Mouse (Mus musculus) hindbrain, embryonic 15.5 days (tissue): Measurements from ENCODE around the gene Gm17622. TPM values are rescaled to one million over a fixed set of nuclear protein-coding genes. Genes with fewer than 3 reads are reported as not detected.

ENCODE experiments used
- ATAC-seq: fragments of 200-750 bp; cut with Nextera tagmentation; 2 replicates; pipeline ENCODE4 v1.8.0; 2017; ENCODE audit warnings: low read depth, moderate number of reproducible peaks, moderate TSS enrichment; ENCODE audit not compliant: low FRiP score
- H3K27ac ChIP-seq: fragments of 300-500 bp; sonication (generic); replicated peaks from 2 replicates; pipeline ENCODE4 v1.5.1; 2015; ENCODE audit warnings: mild to moderate bottlenecking, inconsistent platforms
- H3K27me3 ChIP-seq: fragments of 300-500 bp; sonication (generic); 2 replicates; pipeline ENCODE4 v1.6.1; 2015; ENCODE audit warnings: control low read depth, inconsistent platforms
- H3K36me3 ChIP-seq: fragments of 300-500 bp; sonication (generic); 2 replicates; pipeline ENCODE4 v1.6.1; 2015; ENCODE audit warnings: control low read depth, inconsistent platforms
- H3K4me1 ChIP-seq: fragments of 300-500 bp; sonication (generic); replicated peaks from 2 replicates; pipeline ENCODE4 v1.6.1; 2015; ENCODE audit warnings: control low read depth, inconsistent platforms
- H3K4me2 ChIP-seq: fragments of 300-500 bp; sonication (generic); 2 replicates; pipeline ENCODE4 v1.6.1; 2015; ENCODE audit warnings: moderate library complexity, mild to moderate bottlenecking, inconsistent platforms
- H3K4me3 ChIP-seq: fragments of 300-500 bp; sonication (generic); 2 replicates; pipeline ENCODE4 v1.5.1; 2015; ENCODE audit warnings: mild to moderate bottlenecking, inconsistent platforms
- H3K9ac ChIP-seq: fragments of 300-500 bp; sonication (generic); 2 replicates; pipeline ENCODE4 v1.6.1; 2015; ENCODE audit warnings: inconsistent platforms
- H3K9me3 ChIP-seq: fragments of 300-500 bp; sonication (generic); 2 replicates; pipeline ENCODE4 v1.6.1; 2016; ENCODE audit warnings: control low read depth, inconsistent platforms
- WGBS: fragments of 180-500 bp; shearing (Covaris S2); methylation state at CpG from one replicate; pipeline ENCODE4 v1.1.7; 2015; 5-methylcytosine and 5-hydroxymethylcytosine counted together
- polyA plus RNA-seq: library from polyadenylated mRNA; unstranded; fragments of >200 nt; fragmentation: Nextera tagmentation; extraction: Ambion mirVana; gene quantifications from 2 replicates; pipeline ENCODE4 v1.2.1, GENCODE M21; 2015

Gene Gm17622
- polyA plus RNA-seq, 1 experiment from 2014 or later, result not detected

GRCm38 (mm10) chr13:96536821-96537572, 46.5 kb downstream of the Gm17622 start:
- Histone ChIP-seq H3K36me3 (no peaks in the 10 kb centered on the region), H3K9me3 (no peaks in the 10 kb centered on the region), H3K4me1 (0 out of 2 replicates have a peak, but pooled peaks cover 3% of the 10 kb centered on the region), H3K4me3 (no peak overlapping the region), H3K27ac (no peak overlapping the region), H3K9ac (no peak overlapping the region), H3K27me3 (no peaks in the 10 kb centered on the region), H3K4me2 (no peak overlapping the region)
- ATAC-seq, result no peak
- WGBS, result 88% methylated on average over 5 of the region's 5 CpGs

GRCm38 (mm10) chr13:96538103-96538502, 47.6 kb downstream of the Gm17622 start:
- ATAC-seq, result no peak
- no peaks in the 10 kb centered on the region for H3K27me3 ChIP-seq
- H3K4me2 ChIP-seq, result no peak overlapping the region
- 88% methylated on average over 3 of the region's 3 CpGs for WGBS
- H3K9me3 ChIP-seq, result no peaks in the 10 kb centered on the region
- no peak overlapping the region for H3K9ac ChIP-seq
- 0 out of 2 replicates have a peak, but pooled peaks cover 3% of the 10 kb centered on the region for H3K4me1 ChIP-seq
- no peaks in the 10 kb centered on the region for H3K36me3 ChIP-seq
- no peak overlapping the region for H3K27ac ChIP-seq
- no peak overlapping the region for H3K4me3 ChIP-seq

Other genes starting within 250 kb of the Gm17622 start
- 18.7 and 19.5 TPM in 2 replicates for gene Poc5, start 102.4 kb upstream of the Gm17622 start, polyA plus RNA-seq
- gene Ankdd1b, start 19.5 kb upstream of the Gm17622 start, polyA plus RNA-seq, result not detected in 2 replicates
- gene Polk, start 51.8 kb downstream of the Gm17622 start, polyA plus RNA-seq, result 6.9 TPM in 2 replicates
- 8.4 and 9.1 TPM in 2 replicates for gene Col4a3bp, start 51.9 kb downstream of the Gm17622 start, polyA plus RNA-seq
- 170 TPM in 2 replicates for gene Hmgcr, start 180.2 kb downstream of the Gm17622 start, polyA plus RNA-seq